Mouse (Mus musculus) heart, adult 2 months (tissue): ENCODE results near the gene Ugt2a1.
"Not testable (repeated sequence)": the region's sequence is repeated elsewhere in the genome, so short reads cannot be mapped to it uniquely, and the experiment has no call there.

Experiments
- CTCF ChIP-seq: fragments of 200-600 bp; IDR thresholded peaks from 2 replicates; pipeline ENCODE4 v1.8.1; 2022; ENCODE audit warnings: antibody characterized with exemption, mild to moderate bottlenecking, moderate library complexity
- EP300 ChIP-seq: fragments of 200-500 bp; IDR thresholded peaks from 2 replicates; pipeline ENCODE4 v1.6.1; 2011; ENCODE audit warnings: low read depth, low read length, control low read depth; ENCODE audit not compliant: insufficient read depth
- POLR2A ChIP-seq: fragments of 200-500 bp; IDR thresholded peaks from 2 replicates; pipeline ENCODE4 v1.6.1; 2011; ENCODE audit warnings: mild to moderate bottlenecking, low read depth, low read length, control low read depth; ENCODE audit not compliant: insufficient read depth

GRCm38 (mm10) chr5:87452514-87452913 lies 38.2 kb downstream of the Ugt2a1 start:
- TF ChIP-seq CTCF, POLR2A, EP300: not testable (repeated sequence)
